ENCODE assay signal across 7 mouse cellular contexts in genomic region chr10:24869760-24870290, GRCm38 (mm10). TPM values are rescaled to one million over a fixed set of nuclear protein-coding genes. Genes with fewer than 3 reads are reported as not detected.
A peak's percentile ranks its signal among the peaks of the same experiment; 100 is the strongest.
DNase-seq lines count a peak whose midpoint lies in the region; ATAC-seq lines count a peak whose summit lies in the region.

Gene Med23 (plus strand): TSS chr10:24869986.

- peak within 1 kb of the TSS; percentile 61 for H3K4me2 ChIP-seq in embryonic facial prominence, embryonic 12.5 days (replicated peaks)
- peak within 1 kb of the TSS; percentile 42 for H3K4me2 ChIP-seq in limb, embryonic 11.5 days (ENCODE audit: low read depth, severe bottlenecking)
- peak within 1 kb of the TSS; percentile 65 for H3K4me2 ChIP-seq in midbrain, embryonic 14.5 days (ENCODE audit: low read length)

- 0 out of 2 replicates have a peak, but pooled peaks cover 3% of the 10 kb centered on the region for H3K4me1 ChIP-seq in embryonic facial prominence, embryonic 12.5 days
- H3K4me1 ChIP-seq in limb, embryonic 11.5 days (ENCODE audit: control insufficient read depth, insufficient read depth, low read length) = no peaks in the 10 kb centered on the region
- H3K4me1 ChIP-seq in midbrain, embryonic 14.5 days (ENCODE audit: control insufficient read depth, insufficient read depth, low read length) = peaks cover 3% of the 10 kb centered on the region; the same call in 1 of the 2 replicates

- under 1% methylated on average over 36 of the region's 36 CpGs for WGBS in embryonic facial prominence, embryonic 12.5 days
- WGBS in limb, embryonic 11.5 days = under 1% methylated on average over 36 of the region's 36 CpGs
- under 1% methylated on average over 36 of the region's 36 CpGs for WGBS in midbrain, embryonic 14.5 days

- no peak within 1 kb of the TSS for H3K27ac ChIP-seq in embryonic facial prominence, embryonic 12.5 days
- H3K27ac ChIP-seq in limb, embryonic 11.5 days (replicated peaks; ENCODE audit: low read depth, low read length) = no peak within 1 kb of the TSS
- H3K27ac ChIP-seq in midbrain, embryonic 14.5 days (replicated peaks; ENCODE audit: low read depth, low read length) = 0 out of 2 replicates have a peak within 1 kb of the TSS, but pooled peaks have one; percentile 57

- H3K9ac ChIP-seq in embryonic facial prominence, embryonic 12.5 days = peak within 1 kb of the TSS; percentile 80
- H3K9ac ChIP-seq in limb, embryonic 11.5 days (ENCODE audit: low read length) = peak within 1 kb of the TSS; percentile 84
- peak within 1 kb of the TSS; percentile 91 for H3K9ac ChIP-seq in midbrain, embryonic 14.5 days (replicated peaks; ENCODE audit: low read length)

- H3K36me3 ChIP-seq in embryonic facial prominence, embryonic 12.5 days = peaks cover 31% of the 10 kb centered on the region
- H3K36me3 ChIP-seq in limb, embryonic 11.5 days (ENCODE audit: control insufficient read depth, insufficient read depth, low read length) = peaks cover 8% of the 10 kb centered on the region
- peaks cover 32% of the 10 kb centered on the region for H3K36me3 ChIP-seq in midbrain, embryonic 14.5 days (ENCODE audit: control insufficient read depth, insufficient read depth, low read length)

- DNase-seq in adrenal gland, postnatal 25 days = peak; percentile 94
- DNase-seq in heart, adult 11 months = peak; percentile 99
- peak; percentile 99 for DNase-seq in kidney, adult 18-20 months
- peak; percentile 99 for DNase-seq in limb, embryonic 11.5 days (ENCODE audit: low spot score)
- peak; percentile 97 for DNase-seq in midbrain, embryonic 14.5 days
- peak; percentile 88 to 97 for DNase-seq in spleen, adult 18-20 months

- H3K9me3 ChIP-seq in embryonic facial prominence, embryonic 12.5 days = no peaks in the 10 kb centered on the region
- H3K9me3 ChIP-seq in limb, embryonic 11.5 days (ENCODE audit: control insufficient read depth, low read length) = no peaks in the 10 kb centered on the region
- H3K9me3 ChIP-seq in midbrain, embryonic 14.5 days (ENCODE audit: control insufficient read depth, low read length) = no peaks in the 10 kb centered on the region

- no peaks in the 10 kb centered on the region for H3K27me3 ChIP-seq in embryonic facial prominence, embryonic 12.5 days
- H3K27me3 ChIP-seq in limb, embryonic 11.5 days (ENCODE audit: control insufficient read depth, insufficient read depth, low read length) = no peaks in the 10 kb centered on the region
- H3K27me3 ChIP-seq in midbrain, embryonic 14.5 days (ENCODE audit: control insufficient read depth, insufficient read depth, low read length) = no peaks in the 10 kb centered on the region

- peak; percentile 98 for ATAC-seq in embryonic facial prominence, embryonic 12.5 days (ENCODE audit: insufficient number of reproducible peaks, insufficient read depth, low FRiP score, low TSS enrichment)
- ATAC-seq in limb, embryonic 11.5 days (ENCODE audit: insufficient number of reproducible peaks, low FRiP score, low TSS enrichment, low read depth) = peak; percentile 99
- ATAC-seq in midbrain, embryonic 14.5 days (ENCODE audit: low FRiP score, low TSS enrichment) = peak; percentile 100

- H3K4me3 ChIP-seq in embryonic facial prominence, embryonic 12.5 days = peak within 1 kb of the TSS; percentile 71
- peak within 1 kb of the TSS; percentile 93 for H3K4me3 ChIP-seq in limb, embryonic 11.5 days (ENCODE audit: low read depth, low read length)
- H3K4me3 ChIP-seq in midbrain, embryonic 14.5 days (replicated peaks; ENCODE audit: low read depth, low read length) = peak within 1 kb of the TSS; percentile 90

RNA-seq across cellular contexts. Expression of gene Med23, which starts in this region (rescaled TPM):
- total RNA-seq in adrenal gland, postnatal 25 days (2021) = 28.1 and 34.1 TPM in 2 replicates
- polyA plus RNA-seq in embryonic facial prominence, embryonic 12.5 days (2016; fragmentation: Nextera tagmentation; extraction: Ambion mirVana) = 33.6 and 38.9 TPM in 2 replicates
- polyA plus RNA-seq in limb, embryonic 11.5 days (2014; fragmentation: Nextera tagmentation; extraction: Ambion mirVana) = 34.4 and 37.9 TPM in 2 replicates
- polyA plus RNA-seq in midbrain, embryonic 14.5 days (2014; fragmentation: Nextera tagmentation; extraction: Ambion mirVana) = 28.2 and 35.9 TPM in 2 replicates
